10 mouse cellular contexts compared by ENCODE assay signal in the genomic region with DNA sequence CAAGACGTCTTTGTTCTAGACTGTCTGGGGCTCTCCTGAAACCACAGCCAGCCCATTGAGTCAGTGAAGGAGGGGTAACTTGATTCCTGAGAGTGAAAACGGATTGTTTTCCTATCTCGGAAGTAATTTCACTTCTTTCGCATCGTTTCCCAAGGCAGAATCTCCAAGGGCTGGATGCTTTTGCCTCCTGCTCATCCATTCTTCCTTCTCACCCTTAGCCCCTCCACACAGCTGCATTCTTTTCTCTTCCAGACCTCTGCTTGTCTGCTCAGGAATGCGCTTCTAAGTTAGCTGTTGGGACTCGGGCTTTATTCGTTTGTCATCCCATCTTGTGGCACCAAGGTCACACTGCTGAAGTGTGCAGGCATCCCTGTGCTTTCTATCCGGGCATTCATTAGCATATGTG. TPM values are rescaled to one million over a fixed set of nuclear protein-coding genes. Genes with fewer than 3 reads are reported as not detected.
A peak's percentile ranks its signal among the peaks of the same experiment; 100 is the strongest.
DNase-seq lines count a peak whose midpoint lies in the region; ATAC-seq and TF ChIP-seq lines count a peak whose summit lies in the region.
"Had no signal": no experiment of that assay in that cellular context is flagged by ENCODE, and none has a peak within 500 bp of the region (broad histone marks: within the 10 kb centered on the region; RNA-seq: fewer than 3 reads in every experiment).

No protein-coding gene starts in this region.

- no peak overlapping the region for H3K4me3 ChIP-seq in heart, embryonic 12.5 days
- no peak overlapping the region for H3K4me3 ChIP-seq in ES-Bruce4 (ENCODE audit: low read depth, low read length)
- no peak overlapping the region for H3K4me3 ChIP-seq in forebrain, embryonic 13.5 days
- no peak overlapping the region for H3K4me3 ChIP-seq in midbrain, embryonic 12.5 days
- H3K4me3 ChIP-seq: liver, embryonic 13.5 days had no signal

- H3K4me2 ChIP-seq in heart, embryonic 12.5 days = peak overlapping the region; percentile 1; the same call in 1 of the 2 replicates
- no peak overlapping the region for H3K4me2 ChIP-seq in forebrain, embryonic 13.5 days
- no peak overlapping the region for H3K4me2 ChIP-seq in midbrain, embryonic 12.5 days (replicated peaks)
- H3K4me2 ChIP-seq: liver, embryonic 13.5 days had no signal

- H3K9me3 ChIP-seq in heart, embryonic 12.5 days (replicated peaks) = no peaks in the 10 kb centered on the region
- no peaks in the 10 kb centered on the region for H3K9me3 ChIP-seq in ES-Bruce4 (replicated peaks; ENCODE audit: control insufficient read depth, insufficient read depth, low read length, poor library complexity, severe bottlenecking)
- no peaks in the 10 kb centered on the region for H3K9me3 ChIP-seq in forebrain, embryonic 13.5 days (replicated peaks)
- no peaks in the 10 kb centered on the region for H3K9me3 ChIP-seq in midbrain, embryonic 12.5 days
- H3K9me3 ChIP-seq: liver, embryonic 13.5 days had no signal

- intact Hi-C loops in heart, postnatal 25 days (cut with DNase I) = no loop called here

- no peak for ATAC-seq in heart, embryonic 12.5 days (ENCODE audit: insufficient number of reproducible peaks, low FRiP score)
- peak; percentile 41; the same call in 1 of the 2 replicates for ATAC-seq in forebrain, embryonic 13.5 days
- peak; percentile 48; the same call in 1 of the 2 replicates for ATAC-seq in midbrain, embryonic 12.5 days (ENCODE audit: low FRiP score, low read depth)

- WGBS in heart, embryonic 12.5 days = 22% methylated on average over 9 of the region's 9 CpGs
- 12% methylated on average over 9 of the region's 9 CpGs for WGBS in forebrain, embryonic 13.5 days
- 5% methylated on average over 9 of the region's 9 CpGs for WGBS in midbrain, embryonic 12.5 days

- TF ChIP-seq EP300 in ES-Bruce4 (IDR thresholded peaks at IDR 0.05; ENCODE audit: insufficient read depth, low read depth, low read length) = no peak

- no peak overlapping the region for H3K9ac ChIP-seq in heart, embryonic 12.5 days
- H3K9ac ChIP-seq in ES-Bruce4 (ENCODE audit: low read depth, poor library complexity, severe bottlenecking) = no peak overlapping the region
- H3K9ac ChIP-seq in forebrain, embryonic 13.5 days = peak overlapping the region; percentile 30
- no peak overlapping the region for H3K9ac ChIP-seq in midbrain, embryonic 12.5 days (replicated peaks)
- H3K9ac ChIP-seq: liver, embryonic 13.5 days had no signal

- no peak for TF ChIP-seq POLR2A in ES-Bruce4 (IDR thresholded peaks at IDR 0.05; ENCODE audit: insufficient read depth, low read length)

- no peak for TF ChIP-seq CTCF in ES-Bruce4 (IDR thresholded peaks at IDR 0.05; ENCODE audit: low read depth, low read length)

- no peak for DNase-seq in heart, postnatal 25 days (ENCODE audit: low spot score)
- DNase-seq in right cerebral cortex, postnatal 36 days (ENCODE audit: low spot score in 2 of 2) = no peak
- no peak for DNase-seq in left cerebral cortex, adult 9 months (ENCODE audit: low spot score in 2 of 2)
- no peak for DNase-seq in thymus, adult 18-20 months
- DNase-seq: gastrocnemius, postnatal 10 days; liver, embryonic 13.5 days had no signal

- no peaks in the 10 kb centered on the region for H3K36me3 ChIP-seq in heart, embryonic 12.5 days
- H3K36me3 ChIP-seq in ES-Bruce4 (ENCODE audit: control insufficient read depth, insufficient read depth, low read length, poor library complexity, severe bottlenecking) = no peaks in the 10 kb centered on the region
- H3K36me3 ChIP-seq in forebrain, embryonic 13.5 days (ENCODE audit: poor library complexity, severe bottlenecking) = no peaks in the 10 kb centered on the region
- H3K36me3 ChIP-seq in midbrain, embryonic 12.5 days = no peaks in the 10 kb centered on the region
- H3K36me3 ChIP-seq: liver, embryonic 13.5 days had no signal

- peak overlapping the region; percentile 75 for H3K27ac ChIP-seq in heart, embryonic 12.5 days (ENCODE audit: poor library complexity, severe bottlenecking)
- H3K27ac ChIP-seq in ES-Bruce4 (ENCODE audit: insufficient read depth, low read length) = peak overlapping the region; percentile 71
- H3K27ac ChIP-seq in forebrain, embryonic 13.5 days = peak overlapping the region; percentile 66
- H3K27ac ChIP-seq in midbrain, embryonic 12.5 days (replicated peaks) = peak overlapping the region; percentile 63
- H3K27ac ChIP-seq: liver, embryonic 13.5 days had no signal

- H3K4me1 ChIP-seq in heart, embryonic 12.5 days (replicated peaks) = peaks cover 65% of the 10 kb centered on the region
- peaks cover 12% of the 10 kb centered on the region for H3K4me1 ChIP-seq in ES-Bruce4 (ENCODE audit: control insufficient read depth, insufficient read depth, low read length)
- H3K4me1 ChIP-seq in forebrain, embryonic 13.5 days = peaks cover 54% of the 10 kb centered on the region
- H3K4me1 ChIP-seq in midbrain, embryonic 12.5 days = peaks cover 38% of the 10 kb centered on the region

- no peaks in the 10 kb centered on the region for H3K27me3 ChIP-seq in heart, embryonic 12.5 days (replicated peaks)
- no peaks in the 10 kb centered on the region for H3K27me3 ChIP-seq in ES-Bruce4 (ENCODE audit: control insufficient read depth, insufficient read depth, low read length, poor library complexity, severe bottlenecking)
- H3K27me3 ChIP-seq in forebrain, embryonic 13.5 days = no peaks in the 10 kb centered on the region
- peaks cover 5% of the 10 kb centered on the region; the same call in 1 of the 2 replicates for H3K27me3 ChIP-seq in midbrain, embryonic 12.5 days

RNA-seq across cellular contexts. Expression of gene Ier5, which starts 46.7 kb away (rescaled TPM):
- polyA plus RNA-seq in heart, embryonic 12.5 days (2016; fragmentation: Nextera tagmentation; extraction: Ambion mirVana) = 8.9 and 10.9 TPM in 2 replicates
- total RNA-seq in heart, postnatal 25 days (2021) = 10 to 100 TPM; 12.7 to 16.5 TPM
- 5.9 and 7.7 TPM in 2 replicates for polyA plus RNA-seq in ES-Bruce4 (2011; ENCODE audit: insufficient read depth, insufficient read length, low read depth, missing spikeins)
- 8.6 and 12.2 TPM in 2 replicates for polyA plus RNA-seq in forebrain, embryonic 13.5 days (2015; fragmentation: Nextera tagmentation; extraction: Ambion mirVana)
- polyA plus RNA-seq in midbrain, embryonic 12.5 days (2016; fragmentation: Nextera tagmentation; extraction: Ambion mirVana) = 12.8 and 14.6 TPM in 2 replicates
